Mouse (Mus musculus): Measurements from ENCODE around the gene Slc38a7. TPM values are rescaled to one million over a fixed set of nuclear protein-coding genes. Genes with fewer than 3 reads are reported as not detected.

Slc38a7 gene
- polyA plus RNA-seq, 1 experiment from 2014 or later: 9.4 TPM

DNA sequence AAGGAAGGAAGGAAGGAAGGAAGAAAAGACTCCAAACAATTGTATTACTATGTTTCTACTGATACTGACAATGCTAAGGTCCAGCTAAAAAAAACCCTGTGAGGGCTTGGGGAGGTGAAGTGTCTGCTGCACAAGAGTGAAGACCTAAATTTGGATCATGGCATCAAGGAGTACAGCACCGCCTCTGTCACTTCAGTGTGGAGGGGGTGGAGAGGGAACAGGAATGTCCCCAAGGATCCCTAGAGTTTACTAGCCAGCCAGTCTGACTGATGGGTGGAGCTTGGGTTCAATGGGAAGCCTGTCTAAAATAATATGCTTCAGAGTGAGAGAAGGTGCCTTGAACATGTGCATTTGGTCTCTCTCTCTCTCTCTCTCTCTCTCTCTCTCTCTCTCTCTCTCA, 35.1 kb downstream of the Slc38a7 start:
- H3K9me3 ChIP-seq (ENCODE audit: low read length): no peaks in the 10 kb centered on the region
- H3K27me3 ChIP-seq (ENCODE audit: insufficient read depth, low read length): no peaks in the 10 kb centered on the region
- no peaks in the 10 kb centered on the region for H3K36me3 ChIP-seq (replicated peaks; ENCODE audit: insufficient read depth, low read length)
- ATAC-seq (no peak), DNase-seq (no peak)
- H3K4me3 ChIP-seq (ENCODE audit: low read depth, low read length): no peak overlapping the region
- H3K4me1 ChIP-seq (ENCODE audit: insufficient read depth): no peaks in the 10 kb centered on the region
- no peak overlapping the region for H3K27ac ChIP-seq (ENCODE audit: low read depth)
- no peak for TF ChIP-seq CTCF (IDR thresholded peaks at IDR 0.05; ENCODE audit: low read depth)
- no peak for TF ChIP-seq EP300 (IDR thresholded peaks at IDR 0.05; ENCODE audit: low read depth)
- no peak overlapping the region for H3K4me2 ChIP-seq (ENCODE audit: low read depth, low read length)
- H3K9ac ChIP-seq (replicated peaks): no peak overlapping the region
- WGBS (ENCODE audit: insufficient replicate concordance): 59% methylated on average over 1 of the region's 1 CpGs

- H3K9ac ChIP-seq (replicated peaks): no peak overlapping the region
Observed at GRCm38 (mm10) chr8:95817597-95817996, 35.7 kb downstream of the Slc38a7 start.

DNA sequence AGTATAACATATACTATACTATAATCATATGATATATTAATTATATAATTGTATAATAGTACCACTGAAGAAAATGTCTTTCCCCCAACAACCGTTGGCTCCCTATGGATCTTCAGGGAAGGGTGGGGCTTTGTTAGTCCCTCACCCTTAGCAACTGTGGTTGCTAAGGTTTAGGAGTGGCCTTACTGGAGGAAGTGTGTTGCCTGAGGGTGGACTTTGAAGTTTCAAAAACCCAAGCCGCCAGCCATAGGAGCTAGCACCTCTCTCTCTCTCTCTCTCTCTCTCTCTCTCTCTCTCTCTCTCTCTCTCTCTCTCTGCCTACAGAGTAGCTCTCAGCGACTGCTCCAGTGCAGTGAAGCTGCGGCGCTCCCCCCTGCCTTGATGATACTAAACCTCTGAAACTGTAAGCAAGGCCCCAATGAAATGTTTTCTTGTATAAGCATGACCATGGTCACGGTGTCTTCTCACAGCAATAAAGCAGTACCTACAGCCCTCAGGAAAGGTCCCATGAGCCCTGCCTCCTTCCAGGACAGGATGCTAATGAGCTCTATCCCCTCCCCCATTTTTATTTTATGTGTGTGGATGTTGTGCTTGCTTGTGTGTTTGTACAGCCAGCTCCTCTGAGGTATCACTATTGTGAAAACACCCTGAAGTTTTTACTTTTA, 37.2 kb downstream of the Slc38a7 start:
- H3K9me3 ChIP-seq (ENCODE audit: low read length): no peaks in the 10 kb centered on the region
- H3K4me3 ChIP-seq (ENCODE audit: low read depth, low read length): no peak overlapping the region
- H3K4me1 ChIP-seq (ENCODE audit: insufficient read depth): no peaks in the 10 kb centered on the region
- TF ChIP-seq CTCF (IDR thresholded peaks at IDR 0.05; ENCODE audit: low read depth) (no peak), EP300 (IDR thresholded peaks at IDR 0.05; ENCODE audit: low read depth) (no peak)
- DNase-seq (no peak), ATAC-seq (no peak)
- H3K9ac ChIP-seq (replicated peaks): no peak overlapping the region
- no peak overlapping the region for H3K4me2 ChIP-seq (ENCODE audit: low read depth, low read length)
- WGBS (ENCODE audit: insufficient replicate concordance): 56% methylated on average over 6 of the region's 6 CpGs
- no peaks in the 10 kb centered on the region for H3K27me3 ChIP-seq (ENCODE audit: insufficient read depth, low read length)
- H3K27ac ChIP-seq (ENCODE audit: low read depth): no peak overlapping the region
- H3K36me3 ChIP-seq (replicated peaks; ENCODE audit: insufficient read depth, low read length): no peaks in the 10 kb centered on the region

More at GRCm38 (mm10) chr8:95817597-95817996, 35.7 kb downstream of the Slc38a7 start:
- H3K36me3 ChIP-seq (replicated peaks; ENCODE audit: insufficient read depth, low read length): no peaks in the 10 kb centered on the region
- H3K27ac ChIP-seq (ENCODE audit: low read depth): no peak overlapping the region
- no peak overlapping the region for H3K4me3 ChIP-seq (ENCODE audit: low read depth, low read length)
- H3K27me3 ChIP-seq (ENCODE audit: insufficient read depth, low read length): no peaks in the 10 kb centered on the region
- 79% methylated on average over 3 of the region's 3 CpGs for WGBS (ENCODE audit: insufficient replicate concordance)
- ATAC-seq (no peak), DNase-seq (no peak)
- no peaks in the 10 kb centered on the region for H3K9me3 ChIP-seq (ENCODE audit: low read length)
- H3K4me2 ChIP-seq (ENCODE audit: low read depth, low read length): no peak overlapping the region
- TF ChIP-seq CTCF (IDR thresholded peaks at IDR 0.05; ENCODE audit: low read depth) (no peak), EP300 (IDR thresholded peaks at IDR 0.05; ENCODE audit: low read depth) (no peak)
- H3K4me1 ChIP-seq (ENCODE audit: insufficient read depth): no peaks in the 10 kb centered on the region

DNA sequence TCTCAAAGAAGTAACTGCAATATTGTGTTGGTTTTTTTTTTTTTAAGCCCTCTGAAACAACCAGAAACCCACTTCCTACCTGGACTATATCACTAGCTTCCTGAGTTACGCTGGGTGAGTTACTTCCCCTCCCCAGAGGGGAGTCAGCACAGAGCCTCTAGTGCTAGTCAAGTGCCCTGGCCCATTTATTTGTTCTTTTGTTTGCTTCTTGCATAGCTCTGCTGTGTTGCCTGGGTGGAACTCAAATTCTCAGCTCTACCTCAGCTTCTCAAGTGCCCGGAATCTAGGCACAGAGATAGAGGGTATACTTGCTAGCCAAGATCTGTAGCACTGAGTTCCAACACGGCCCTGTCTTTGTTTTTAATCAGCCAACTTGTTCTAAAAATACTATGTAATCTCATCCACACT, 43.2 kb downstream of the Slc38a7 start:
- no peak for DNase-seq
- TF ChIP-seq EP300 (IDR thresholded peaks at IDR 0.05; ENCODE audit: low read depth) (no peak), CTCF (IDR thresholded peaks at IDR 0.05; ENCODE audit: low read depth) (no peak)
- no peaks in the 10 kb centered on the region for H3K9me3 ChIP-seq (ENCODE audit: low read length)
- H3K9ac ChIP-seq (replicated peaks): no peak overlapping the region
- H3K27ac ChIP-seq (ENCODE audit: low read depth): no peak overlapping the region
- ATAC-seq: no peak
- no peak overlapping the region for H3K4me2 ChIP-seq (ENCODE audit: low read depth, low read length)
- no peaks in the 10 kb centered on the region for H3K36me3 ChIP-seq (replicated peaks; ENCODE audit: insufficient read depth, low read length)
- 38% methylated on average over 3 of the region's 3 CpGs for WGBS (ENCODE audit: insufficient replicate concordance)
- peaks cover 15% of the 10 kb centered on the region; the same call in 1 of the 2 replicates for H3K4me1 ChIP-seq (ENCODE audit: insufficient read depth)
- no peak overlapping the region for H3K4me3 ChIP-seq (ENCODE audit: low read depth, low read length)
- no peaks in the 10 kb centered on the region for H3K27me3 ChIP-seq (ENCODE audit: insufficient read depth, low read length)

- no peak for TF ChIP-seq CTCF (IDR thresholded peaks at IDR 0.05; ENCODE audit: low read depth)
- no peak for TF ChIP-seq EP300 (IDR thresholded peaks at IDR 0.05; ENCODE audit: low read depth)
- Histone ChIP-seq H3K9ac (replicated peaks) (no peak overlapping the region), H3K9me3 (ENCODE audit: low read length) (no peaks in the 10 kb centered on the region), H3K36me3 (replicated peaks; ENCODE audit: insufficient read depth, low read length) (no peaks in the 10 kb centered on the region), H3K4me2 (ENCODE audit: low read depth, low read length) (no peak overlapping the region), H3K4me1 (ENCODE audit: insufficient read depth) (peaks cover 22% of the 10 kb centered on the region), H3K4me3 (ENCODE audit: low read depth, low read length) (no peak overlapping the region), H3K27ac (ENCODE audit: low read depth) (no peak overlapping the region), H3K27me3 (ENCODE audit: insufficient read depth, low read length) (no peaks in the 10 kb centered on the region)
- WGBS (ENCODE audit: insufficient replicate concordance): 69% methylated on average over 5 of the region's 5 CpGs
- ATAC-seq: no peak
- DNase-seq: no peak
Observed at GRCm38 (mm10) chr8:95809116-95809515, 44.2 kb downstream of the Slc38a7 start.

DNA sequence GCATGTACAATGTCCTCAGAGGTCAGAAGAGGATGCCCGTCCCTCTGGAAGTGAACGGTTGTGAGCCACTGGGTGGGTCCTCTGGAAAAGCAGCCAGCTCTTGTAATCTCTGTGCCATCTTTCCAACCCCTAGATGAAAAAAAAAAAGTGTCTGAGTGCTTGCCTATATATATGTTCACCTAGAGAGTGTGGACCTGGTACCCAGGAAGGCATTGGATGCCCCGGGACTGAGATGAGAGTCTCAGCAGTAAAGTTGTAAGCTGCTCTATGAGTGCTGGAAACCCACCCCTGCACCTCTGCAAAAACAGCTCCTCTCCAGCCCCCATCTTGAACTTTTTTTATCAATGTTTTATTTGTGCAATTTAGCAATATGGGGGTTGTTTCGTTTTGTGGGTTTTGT, 44.7 kb downstream of the Slc38a7 start:
- H3K27me3 ChIP-seq (ENCODE audit: insufficient read depth, low read length): no peaks in the 10 kb centered on the region
- H3K4me3 ChIP-seq (ENCODE audit: low read depth, low read length): no peak overlapping the region
- peaks cover 23% of the 10 kb centered on the region for H3K4me1 ChIP-seq (ENCODE audit: insufficient read depth)
- DNase-seq (no peak), ATAC-seq (no peak)
- TF ChIP-seq EP300 (IDR thresholded peaks at IDR 0.05; ENCODE audit: low read depth): no peak
- TF ChIP-seq CTCF (IDR thresholded peaks at IDR 0.05; ENCODE audit: low read depth): no peak
- H3K4me2 ChIP-seq (ENCODE audit: low read depth, low read length): no peak overlapping the region
- H3K36me3 ChIP-seq (replicated peaks; ENCODE audit: insufficient read depth, low read length): 0 out of 2 replicates have a peak, but pooled peaks cover 3% of the 10 kb centered on the region
- H3K27ac ChIP-seq (ENCODE audit: low read depth): no peak overlapping the region
- no peak overlapping the region for H3K9ac ChIP-seq (replicated peaks)
- WGBS (ENCODE audit: insufficient replicate concordance): 74% methylated on average over 4 of the region's 4 CpGs
- H3K9me3 ChIP-seq (ENCODE audit: low read length): no peaks in the 10 kb centered on the region
